Mouse (Mus musculus) mature B cell (primary cell): Measurements from ENCODE around the gene Nabp2.

Experiments
- in situ Hi-C: fragments of 300-500 bp; cut with MboI; formaldehyde crosslinking; loops from 2 replicates; pipeline ENCODE4 v1.14.3; 2019

Gene Nabp2

GRCm38 (mm10) chr10:128388941-128389340, 22.4 kb downstream of the Nabp2 start:
- in situ Hi-C loops: no loop called here

- in situ Hi-C loops: no loop called here
Observed at GRCm38 (mm10) chr10:128385902-128386301, 25.4 kb downstream of the Nabp2 start.

- in situ Hi-C loops: no loop called here
Observed at GRCm38 (mm10) chr10:128382482-128382881, 28.8 kb downstream of the Nabp2 start.

- in situ Hi-C loops: no loop called here
Observed at GRCm38 (mm10) chr10:128380565-128380964, 30.7 kb downstream of the Nabp2 start.

- in situ Hi-C loops: no loop called here
Observed at GRCm38 (mm10) chr10:128379260-128379659, 32.0 kb downstream of the Nabp2 start.

GRCm38 (mm10) chr10:128378462-128378861, 32.8 kb downstream of the Nabp2 start:
- in situ Hi-C loops: no loop called here

- in situ Hi-C loops: no loop called here
Observed at GRCm38 (mm10) chr10:128377940-128378448, 33.3 kb downstream of the Nabp2 start.

GRCm38 (mm10) chr10:128377222-128377939, 33.9 kb downstream of the Nabp2 start:
- in situ Hi-C loops: no loop called here

GRCm38 (mm10) chr10:128376455-128377211, 34.7 kb downstream of the Nabp2 start, which contains the start of gene Ankrd52:
Gene Ankrd52, plus strand, starts transcription at chr10:128377115.
- in situ Hi-C loops: no loop called here

GRCm38 (mm10) chr10:128376099-128376454, 35.2 kb downstream of the Nabp2 start:
- in situ Hi-C loops: no loop called here

GRCm38 (mm10) chr10:128374393-128374792, 36.9 kb downstream of the Nabp2 start:
- in situ Hi-C loops: no loop called here

GRCm38 (mm10) chr10:128372989-128373748, 38.1 kb downstream of the Nabp2 start:
- in situ Hi-C loops: no loop called here

GRCm38 (mm10) chr10:128372142-128372541, 39.1 kb downstream of the Nabp2 start:
- in situ Hi-C loops: no loop called here

- in situ Hi-C loops: no loop called here
Observed at GRCm38 (mm10) chr10:128370601-128371000, 40.7 kb downstream of the Nabp2 start.

GRCm38 (mm10) chr10:128370021-128370420, 41.3 kb downstream of the Nabp2 start:
- in situ Hi-C loops: no loop called here

- in situ Hi-C loops: no loop called here
Observed at GRCm38 (mm10) chr10:128369599-128369998, 41.7 kb downstream of the Nabp2 start.

- in situ Hi-C loops: no loop called here
Observed at GRCm38 (mm10) chr10:128369218-128369543, 42.1 kb downstream of the Nabp2 start.

GRCm38 (mm10) chr10:128368402-128369217, 42.7 kb downstream of the Nabp2 start, which contains the start of gene Coq10a:
Gene Coq10a, minus strand, starts transcription at chr10:128368997.
- in situ Hi-C loops: no loop called here

GRCm38 (mm10) chr10:128367899-128368401, 43.3 kb downstream of the Nabp2 start:
- in situ Hi-C loops: no loop called here

GRCm38 (mm10) chr10:128362568-128362967, 48.7 kb downstream of the Nabp2 start:
- in situ Hi-C loops: no loop called here

GRCm38 (mm10) chr10:128361836-128362235, 49.5 kb downstream of the Nabp2 start:
- in situ Hi-C loops: no loop called here
